Mouse (Mus musculus) brain, embryonic 18.5 days (tissue): ENCODE measurements at regions not wholly inside any gene's neighbourhood (a gene's known extent, or its start where the extent isn't known, plus 50 kb on each side); places are given as distances from the start of the nearest gene placed in this dataset.

Source experiments
- DNase-seq: peaks from one replicate; pipeline ENCODE4 v3.0.0-alpha.2; 2012; ENCODE audit warnings: low read depth, low spot score

GRCm38 (mm10) chr6:127298105-127298504, 146.1 kb upstream of the Ccnd2 start:
- no peak for DNase-seq

- DNase-seq, result no peak
These were observed 135.2 kb upstream of the Parp11 start for GRCm38 (mm10) chr6:127311192-127312054.

- DNase-seq, result no peak
These were observed 129.3 kb upstream of the Parp11 start for GRCm38 (mm10) chr6:127317309-127317708.

- no peak for DNase-seq
These were observed 127.7 kb upstream of the Parp11 start for GRCm38 (mm10) chr6:127318746-127319582.

- DNase-seq, result no peak
These were observed 126.0 kb upstream of the Parp11 start for GRCm38 (mm10) chr6:127320600-127320999.

GRCm38 (mm10) chr6:127321031-127321430, 125.6 kb upstream of the Parp11 start:
- DNase-seq, result no peak

- DNase-seq, result no peak
These were observed 124.2 kb upstream of the Parp11 start for GRCm38 (mm10) chr6:127322398-127322797.

- no peak for DNase-seq
These were observed 121.7 kb upstream of the Parp11 start for GRCm38 (mm10) chr6:127324984-127325383.

- no peak for DNase-seq
These were observed 120.9 kb upstream of the Parp11 start for GRCm38 (mm10) chr6:127325596-127326332.

- no peak for DNase-seq
These were observed 120.3 kb upstream of the Parp11 start for GRCm38 (mm10) chr6:127326333-127326729.

- DNase-seq, result no peak
These were observed 117.2 kb upstream of the Parp11 start for GRCm38 (mm10) chr6:127329191-127330014.

- DNase-seq, result no peak
These were observed 116.5 kb upstream of the Parp11 start for GRCm38 (mm10) chr6:127330015-127330705.

- no peak for DNase-seq
These were observed 115.5 kb upstream of the Parp11 start for GRCm38 (mm10) chr6:127331091-127331490.

GRCm38 (mm10) chr6:127334256-127334655, 112.4 kb upstream of the Parp11 start:
- DNase-seq, result no peak

- no peak for DNase-seq
These were observed 111.2 kb upstream of the Parp11 start for GRCm38 (mm10) chr6:127335462-127335886.

- DNase-seq, result no peak
These were observed 110.5 kb upstream of the Parp11 start for GRCm38 (mm10) chr6:127335996-127336660.

GRCm38 (mm10) chr6:127336681-127337397, 109.8 kb upstream of the Parp11 start:
- DNase-seq, result no peak

GRCm38 (mm10) chr6:127337398-127337871, 109.2 kb upstream of the Parp11 start:
- DNase-seq, result no peak

GRCm38 (mm10) chr6:127338412-127338811, 108.2 kb upstream of the Parp11 start:
- DNase-seq, result no peak
